Mouse (Mus musculus): ENCODE results near the gene Yjefn3. TPM values are rescaled to one million over a fixed set of nuclear protein-coding genes. Genes with fewer than 3 reads are reported as not detected.

Yjefn3 gene
- total RNA-seq, 2 experiments from 2014 or later = 25.8 to 30.7 TPM

GRCm38 (mm10) chr8:69888244-69888866, 14.2 kb downstream of the Yjefn3 start:
- Histone ChIP-seq H3K27ac (no peak overlapping the region), H3K4me3 (peak overlapping the region; percentile 34)
- no peak for TF ChIP-seq CTCF (IDR thresholded peaks at IDR 0.05)
- intact Hi-C loops (cut with DNase I) = no loop called here
- DNase-seq (ENCODE audit: extremely low spot score in 1 of 2, low spot score in 2 of 2) = no peak

GRCm38 (mm10) chr8:69887289-69888243, 14.9 kb downstream of the Yjefn3 start, which contains the start of gene Cilp2:
Cilp2 (minus strand) TSS chr8:69887687.
- intact Hi-C loops (cut with DNase I) = no loop called here
- H3K4me3 ChIP-seq = peak within 1 kb of the TSS; percentile 34
- DNase-seq (ENCODE audit: extremely low spot score in 1 of 2, low spot score in 2 of 2) = no peak
- no peak within 1 kb of the TSS for H3K27ac ChIP-seq
- TF ChIP-seq CTCF (IDR thresholded peaks at IDR 0.05) = no peak

GRCm38 (mm10) chr8:69884141-69884540, 18.4 kb downstream of the Yjefn3 start:
- TF ChIP-seq CTCF (IDR thresholded peaks at IDR 0.05) = no peak
- Histone ChIP-seq H3K27ac (no peak overlapping the region), H3K4me3 (no peak overlapping the region)
- intact Hi-C loops (cut with DNase I) = no loop called here
- no peak for DNase-seq (ENCODE audit: extremely low spot score in 1 of 2, low spot score in 2 of 2)

- no peak overlapping the region for H3K27ac ChIP-seq
- no peak for TF ChIP-seq CTCF (IDR thresholded peaks at IDR 0.05)
- intact Hi-C loops (cut with DNase I) = loop anchor here (2.0 kb wide), 1 partner anchor 20 kb away; the partner anchor contains the start of genes Ndufa13, Tssk6 and Yjefn3
- no peak for DNase-seq (ENCODE audit: extremely low spot score in 1 of 2, low spot score in 2 of 2)
- H3K4me3 ChIP-seq = no peak overlapping the region
Measured at GRCm38 (mm10) chr8:69882833-69883600, 19.5 kb downstream of the Yjefn3 start.

- TF ChIP-seq CTCF (IDR thresholded peaks at IDR 0.05) = no peak
- Histone ChIP-seq H3K27ac (no peak overlapping the region), H3K4me3 (peak overlapping the region; percentile 35)
- intact Hi-C loops (cut with DNase I) = loop anchor here (2.0 kb wide), 1 partner anchor 21 kb away; the partner anchor contains the start of genes Ndufa13, Tssk6 and Yjefn3
- peak; percentile 61 for DNase-seq (ENCODE audit: extremely low spot score in 1 of 2, low spot score in 2 of 2)
Measured at GRCm38 (mm10) chr8:69882021-69882756, 20.3 kb downstream of the Yjefn3 start.

- peak overlapping the region; percentile 35 for H3K4me3 ChIP-seq
- no peak overlapping the region for H3K27ac ChIP-seq
- intact Hi-C loops (cut with DNase I) = no loop called here
- DNase-seq (ENCODE audit: extremely low spot score in 1 of 2, low spot score in 2 of 2) = no peak
- no peak for TF ChIP-seq CTCF (IDR thresholded peaks at IDR 0.05)
Measured at GRCm38 (mm10) chr8:69881261-69881865, 21.1 kb downstream of the Yjefn3 start.

- intact Hi-C loops (cut with DNase I) = no loop called here
- no peak for TF ChIP-seq CTCF (IDR thresholded peaks at IDR 0.05)
- Histone ChIP-seq H3K4me3 (no peak overlapping the region), H3K27ac (no peak overlapping the region)
- no peak for DNase-seq (ENCODE audit: extremely low spot score in 1 of 2, low spot score in 2 of 2)
Measured at GRCm38 (mm10) chr8:69880841-69881240, 21.7 kb downstream of the Yjefn3 start.

- no peak for DNase-seq (ENCODE audit: extremely low spot score in 1 of 2, low spot score in 2 of 2)
- Histone ChIP-seq H3K27ac (no peak overlapping the region), H3K4me3 (no peak overlapping the region)
- no peak for TF ChIP-seq CTCF (IDR thresholded peaks at IDR 0.05)
- intact Hi-C loops (cut with DNase I) = no loop called here
Measured at GRCm38 (mm10) chr8:69879678-69880077, 22.8 kb downstream of the Yjefn3 start.

- intact Hi-C loops (cut with DNase I) = no loop called here
- no peak for DNase-seq (ENCODE audit: extremely low spot score in 1 of 2, low spot score in 2 of 2)
- no peak overlapping the region for H3K4me3 ChIP-seq
- H3K27ac ChIP-seq = no peak overlapping the region
- TF ChIP-seq CTCF (IDR thresholded peaks at IDR 0.05) = no peak
Measured at GRCm38 (mm10) chr8:69877992-69878391, 24.5 kb downstream of the Yjefn3 start.

GRCm38 (mm10) chr8:69877396-69877795, 25.1 kb downstream of the Yjefn3 start:
- intact Hi-C loops (cut with DNase I) = no loop called here
- Histone ChIP-seq H3K27ac (no peak overlapping the region), H3K4me3 (no peak overlapping the region)
- DNase-seq (ENCODE audit: extremely low spot score in 1 of 2, low spot score in 2 of 2) = peak in 1 of 2 experiments; percentile 4
- no peak for TF ChIP-seq CTCF (IDR thresholded peaks at IDR 0.05)

Data from left cerebral cortex, adult 2 months (tissue).